Mouse (Mus musculus) cerebellum, adult 2 months (tissue): ENCODE data around the gene Hemk1.

Experiments used
- CTCF ChIP-seq: fragments of 200-500 bp; IDR thresholded peaks from 2 replicates; pipeline ENCODE4 v1.5.1; 2011; ENCODE audit warnings: low read depth, mild to moderate bottlenecking, control low read depth, low read length, moderate library complexity, borderline replicate concordance; ENCODE audit not compliant: insufficient read depth
- POLR2A ChIP-seq: fragments of 200-500 bp; IDR thresholded peaks from 2 replicates; pipeline ENCODE4 v1.6.1; 2011; ENCODE audit warnings: low read length, control low read depth, borderline replicate concordance; ENCODE audit not compliant: insufficient read depth

- TF ChIP-seq CTCF (no peak), POLR2A (no peak)
Measured at GRCm38 (mm10) chr9:107298059-107298780, 39.9 kb downstream of the Hemk1 start.
